Mouse (Mus musculus): ENCODE data around the gene Lrrc72. TPM values are rescaled to one million over a fixed set of nuclear protein-coding genes. Genes with fewer than 3 reads are reported as not detected.

The Lrrc72 gene
- not detected for polyA plus RNA-seq (2012; fragmentation: generic; extraction: Trizol)

DNA sequence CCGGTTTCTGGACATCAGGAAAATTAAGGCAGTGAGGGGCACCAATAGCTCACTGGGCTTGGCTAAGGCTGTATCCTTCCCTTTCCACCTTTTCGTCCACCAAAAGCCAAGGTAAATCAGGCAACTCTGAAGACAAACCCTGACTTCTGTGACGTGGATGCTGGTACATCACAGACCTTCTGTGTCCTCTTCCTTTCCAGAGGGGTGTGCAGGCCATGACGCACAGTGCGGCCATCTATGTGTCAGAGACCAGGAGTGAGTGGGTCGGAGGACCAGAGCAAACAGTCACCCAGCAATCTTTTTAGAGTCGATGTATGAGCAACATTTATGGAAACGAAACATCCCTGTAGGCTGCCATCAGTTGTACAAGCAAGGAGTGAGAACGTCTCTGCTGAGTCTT, at the start of gene Lrrc72:
Lrrc72 (minus strand) TSS at position 101 of the 400 bp plus-strand sequence.

Other genes starting within 250 kb of the Lrrc72 start
- gene Tspan13, start 210.9 kb downstream of the Lrrc72 start, polyA plus RNA-seq (2012; fragmentation: generic; extraction: Trizol) = 1 to 10 TPM in 1 of 2 experiments, under 1 TPM in 1; 0.46 to 2.1 TPM
- 10 to 100 TPM in 1 of 2 experiments, 1 to 10 TPM in 1; 2.4 to 20.8 TPM for gene Ankmy2, start 96.3 kb downstream of the Lrrc72 start, polyA plus RNA-seq (2012; fragmentation: generic; extraction: Trizol)
- gene Bzw2, start 95.3 kb downstream of the Lrrc72 start, polyA plus RNA-seq (2012; fragmentation: generic; extraction: Trizol) = 10 to 100 TPM; 19.8 to 37.7 TPM
- gene Sostdc1, start 60.7 kb upstream of the Lrrc72 start, polyA plus RNA-seq (2012; fragmentation: generic; extraction: Trizol) = not detected
- gene Ispd, start 128.1 kb upstream of the Lrrc72 start, polyA plus RNA-seq (2012; fragmentation: generic; extraction: Trizol) = under 1 TPM; 0.11 to 0.52 TPM
- gene D630036H23Rik, start 128.8 kb upstream of the Lrrc72 start, polyA plus RNA-seq (2012; fragmentation: generic; extraction: Trizol) = 1 to 10 TPM in 1 of 2 experiments, under 1 TPM in 1; 0.51 to 1.2 TPM

Data from C3H10T1/2 (cell line).